Mouse (Mus musculus): ENCODE results near the gene Nfkbie. TPM values are rescaled to one million over a fixed set of nuclear protein-coding genes. Genes with fewer than 3 reads are reported as not detected.

Gene Nfkbie
- polyA plus RNA-seq, 1 experiment from 2014 or later: 5.5 TPM

- Histone ChIP-seq H3K4me3 (ENCODE audit: inconsistent target) (no peak overlapping the region; the same call in 1 of the 2 replicates), H3K79me2 (ENCODE audit: inconsistent target) (peaks cover 6% of the 10 kb centered on the region; the same call in 1 of the 2 replicates), H3K27ac (no peak overlapping the region), H3K36me3 (ENCODE audit: inconsistent target) (no peaks in the 10 kb centered on the region)
- WGBS (ENCODE audit: missing documents): 77% methylated on average over 3 of the region's 3 CpGs
Measured at GRCm38 (mm10) chr17:45598891-45599290, 43.4 kb downstream of the Nfkbie start.

GRCm38 (mm10) chr17:45599446-45600242 lies 44.1 kb downstream of the Nfkbie start, which contains the start of gene Slc29a1:
Slc29a1 (minus strand) TSS chr17:45599606.
- 0 out of 2 replicates have a peak within 1 kb of the TSS, but pooled peaks have one; percentile 27 for H3K27ac ChIP-seq
- no peaks in the 10 kb centered on the region; the same call in 1 of the 2 replicates for H3K79me2 ChIP-seq (ENCODE audit: inconsistent target)
- no peaks in the 10 kb centered on the region for H3K36me3 ChIP-seq (ENCODE audit: inconsistent target)
- no peak within 1 kb of the TSS; the same call in 1 of the 2 replicates for H3K4me3 ChIP-seq (ENCODE audit: inconsistent target)
- 35% methylated on average over 32 of the region's 32 CpGs for whole genome bisulfite sequencing (ENCODE audit: missing documents)

GRCm38 (mm10) chr17:45600267-45600666 lies 44.8 kb downstream of the Nfkbie start:
- WGBS (ENCODE audit: missing documents): 94% methylated on average over 8 of the region's 8 CpGs
- H3K27ac ChIP-seq: no peak overlapping the region
- no peaks in the 10 kb centered on the region for H3K36me3 ChIP-seq (ENCODE audit: inconsistent target)

GRCm38 (mm10) chr17:45601325-45601724 lies 45.8 kb downstream of the Nfkbie start:
- WGBS (ENCODE audit: missing documents): 89% methylated on average over 21 of the region's 22 CpGs
- Histone ChIP-seq H3K4me3 (ENCODE audit: inconsistent target) (no peak overlapping the region), H3K79me2 (ENCODE audit: inconsistent target) (no peaks in the 10 kb centered on the region), H3K36me3 (ENCODE audit: inconsistent target) (no peaks in the 10 kb centered on the region), H3K27ac (no peak overlapping the region)

More at GRCm38 (mm10) chr17:45600267-45600666, 44.8 kb downstream of the Nfkbie start:
- no peak overlapping the region for H3K4me3 ChIP-seq (ENCODE audit: inconsistent target)
- no peaks in the 10 kb centered on the region for H3K79me2 ChIP-seq (ENCODE audit: inconsistent target)

GRCm38 (mm10) chr17:45601877-45602304 lies 46.4 kb downstream of the Nfkbie start, which contains the start of gene Mymx:
Mymx (minus strand) TSS chr17:45602102.
- Histone ChIP-seq H3K36me3 (ENCODE audit: inconsistent target) (no peaks in the 10 kb centered on the region), H3K79me2 (ENCODE audit: inconsistent target) (no peaks in the 10 kb centered on the region), H3K27ac (no peak within 1 kb of the TSS), H3K4me3 (ENCODE audit: inconsistent target) (no peak within 1 kb of the TSS)
- 96% methylated on average over 6 of the region's 6 CpGs for WGBS (ENCODE audit: missing documents)

- no peaks in the 10 kb centered on the region for H3K36me3 ChIP-seq (ENCODE audit: inconsistent target)
- WGBS (ENCODE audit: missing documents): 100% methylated on average over 3 of the region's 3 CpGs
Measured at GRCm38 (mm10) chr17:45602984-45603383, 47.5 kb downstream of the Nfkbie start.

GRCm38 (mm10) chr17:45606992-45607879 lies 51.7 kb downstream of the Nfkbie start:
- Histone ChIP-seq H3K79me2 (ENCODE audit: inconsistent target) (no peaks in the 10 kb centered on the region), H3K36me3 (ENCODE audit: inconsistent target) (no peaks in the 10 kb centered on the region), H3K27ac (no peak overlapping the region), H3K4me3 (ENCODE audit: inconsistent target) (no peak overlapping the region)
- 89% methylated on average over 15 of the region's 15 CpGs for WGBS (ENCODE audit: missing documents)

More at GRCm38 (mm10) chr17:45602984-45603383, 47.5 kb downstream of the Nfkbie start:
- Histone ChIP-seq H3K4me3 (ENCODE audit: inconsistent target) (no peak overlapping the region), H3K79me2 (ENCODE audit: inconsistent target) (no peaks in the 10 kb centered on the region), H3K27ac (no peak overlapping the region)

GRCm38 (mm10) chr17:45608396-45608795 lies 52.9 kb downstream of the Nfkbie start:
- 52% methylated on average over 4 of the region's 4 CpGs for WGBS (ENCODE audit: missing documents)
- H3K27ac ChIP-seq: no peak overlapping the region
- H3K36me3 ChIP-seq (ENCODE audit: inconsistent target): no peaks in the 10 kb centered on the region
- H3K79me2 ChIP-seq (ENCODE audit: inconsistent target): no peaks in the 10 kb centered on the region
- no peak overlapping the region for H3K4me3 ChIP-seq (ENCODE audit: inconsistent target)

GRCm38 (mm10) chr17:45610144-45610866 lies 54.8 kb downstream of the Nfkbie start:
- no peak overlapping the region for H3K4me3 ChIP-seq (ENCODE audit: inconsistent target)

GRCm38 (mm10) chr17:45612008-45612407 lies 56.5 kb downstream of the Nfkbie start:
- H3K79me2 ChIP-seq (ENCODE audit: inconsistent target): no peaks in the 10 kb centered on the region
- H3K4me3 ChIP-seq (ENCODE audit: inconsistent target): no peak overlapping the region
- 85% methylated on average over 8 of the region's 8 CpGs for WGBS (ENCODE audit: missing documents)
- H3K27ac ChIP-seq: no peak overlapping the region
- no peaks in the 10 kb centered on the region for H3K36me3 ChIP-seq (ENCODE audit: inconsistent target)

More at GRCm38 (mm10) chr17:45610144-45610866, 54.8 kb downstream of the Nfkbie start:
- WGBS (ENCODE audit: missing documents): 58% methylated on average over 4 of the region's 5 CpGs
- Histone ChIP-seq H3K27ac (0 out of 2 replicates have a peak overlapping the region, but pooled peaks have one; percentile 4), H3K79me2 (ENCODE audit: inconsistent target) (no peaks in the 10 kb centered on the region), H3K36me3 (ENCODE audit: inconsistent target) (no peaks in the 10 kb centered on the region)

Other genes starting within 250 kb of the Nfkbie start
- gene Cdc5l, start 122.0 kb upstream of the Nfkbie start, polyA plus RNA-seq (2018): 40.7 to 63.1 TPM (median 44.3 TPM) in 3 replicates
- gene Spats1, start 80.3 kb upstream of the Nfkbie start, polyA plus RNA-seq (2018): 0.12 TPM in 1 of 3 replicates, not detected in the others
- 1.9 to 4.3 TPM (median 3.9 TPM) in 3 replicates for gene Aars2, start 48.9 kb upstream of the Nfkbie start, polyA plus RNA-seq (2018)
- not detected in 3 replicates for gene Tcte1, start 32.3 kb upstream of the Nfkbie start, polyA plus RNA-seq (2018)
- gene Tmem151b, start 6.0 kb upstream of the Nfkbie start, polyA plus RNA-seq (2018): 0.03 TPM in 1 of 3 replicates, not detected in the others
- gene Slc35b2, start 8.2 kb downstream of the Nfkbie start, polyA plus RNA-seq (2018): 41.2 to 72.8 TPM (median 58.2 TPM) in 3 replicates
- 519 to 1,022 TPM (median 909 TPM) in 3 replicates for gene Hsp90ab1, start 17.6 kb downstream of the Nfkbie start, polyA plus RNA-seq (2018)
- gene Slc29a1, start 43.9 kb downstream of the Nfkbie start, polyA plus RNA-seq (2018): 69.7 to 95.8 TPM (median 74.1 TPM) in 3 replicates
- not detected in 3 replicates for gene Mymx, start 46.4 kb downstream of the Nfkbie start, polyA plus RNA-seq (2018)
- gene Capn11, start 103.6 kb downstream of the Nfkbie start, polyA plus RNA-seq (2018): 0.37 to 0.60 TPM in 2 of 3 replicates, not detected in the other
- 20.1 to 56.1 TPM (median 46.2 TPM) in 3 replicates for gene Mrpl14, start 130.6 kb downstream of the Nfkbie start, polyA plus RNA-seq (2018)
- gene Tmem63b, start 131.2 kb downstream of the Nfkbie start, polyA plus RNA-seq (2018): 8.2 to 10.7 TPM (median 9.7 TPM) in 3 replicates
- gene 1600014C23Rik, start 178.1 kb downstream of the Nfkbie start, polyA plus RNA-seq (2018): not detected in 3 replicates

Data from macrophage (primary cell).